In the genomic region with DNA sequence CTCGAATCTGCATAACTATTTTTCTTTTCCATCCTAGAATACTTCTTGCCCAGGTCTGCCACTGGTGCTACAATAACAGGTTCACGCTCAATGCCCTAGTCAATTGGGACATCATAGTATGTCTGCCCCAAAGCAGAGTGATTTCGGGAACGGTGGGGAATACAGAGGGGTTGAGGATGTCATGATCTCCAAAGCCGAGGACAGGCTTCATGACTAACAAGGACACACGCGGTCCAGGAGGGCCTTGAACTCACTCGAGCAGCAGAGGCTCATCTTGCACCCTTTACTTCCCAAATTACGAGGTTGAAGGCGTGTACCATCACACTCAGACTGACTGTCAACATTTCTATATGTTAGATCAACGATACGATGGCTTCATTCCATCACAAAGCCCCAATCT, we compare ENCODE assay signal across 10 mouse cellular contexts. TPM values are rescaled to one million over a fixed set of nuclear protein-coding genes. Genes with fewer than 3 reads are reported as not detected.
A peak's percentile ranks its signal among the peaks of the same experiment; 100 is the strongest.
DNase-seq lines count a peak whose midpoint lies in the region; ATAC-seq lines count a peak whose summit lies in the region.
"Had no signal": no experiment of that assay in that cellular context is flagged by ENCODE, and none has a peak within 500 bp of the region (broad histone marks: within the 10 kb centered on the region; RNA-seq: fewer than 3 reads in every experiment).

No protein-coding gene starts in this region.

- H3K27ac ChIP-seq in forebrain, embryonic 13.5 days = no peak overlapping the region
- no peak overlapping the region for H3K27ac ChIP-seq in forebrain, embryonic 15.5 days (replicated peaks)
- no peak overlapping the region for H3K27ac ChIP-seq in liver, embryonic 11.5 days (ENCODE audit: low read depth, low read length)
- no peak overlapping the region for H3K27ac ChIP-seq in hindbrain, embryonic 16.5 days (ENCODE audit: low read depth, low read length)
- no peak overlapping the region for H3K27ac ChIP-seq in neural tube, embryonic 15.5 days (replicated peaks)
- H3K27ac ChIP-seq: limb, embryonic 15.5 days; neural tube, embryonic 12.5 days had no signal

- no peak overlapping the region for H3K9ac ChIP-seq in forebrain, embryonic 13.5 days
- H3K9ac ChIP-seq in forebrain, embryonic 15.5 days (replicated peaks) = no peak overlapping the region
- no peak overlapping the region for H3K9ac ChIP-seq in liver, embryonic 11.5 days (ENCODE audit: low read depth, low read length)
- peak overlapping the region; percentile 53; the same call in 1 of the 2 replicates for H3K9ac ChIP-seq in hindbrain, embryonic 16.5 days (ENCODE audit: low read depth, low read length)
- H3K9ac ChIP-seq in neural tube, embryonic 15.5 days (replicated peaks) = 0 out of 2 replicates have a peak overlapping the region, but pooled peaks have one; percentile 10

- H3K4me1 ChIP-seq in forebrain, embryonic 13.5 days = peaks cover 11% of the 10 kb centered on the region
- peaks cover 6% of the 10 kb centered on the region; the same call in 1 of the 2 replicates for H3K4me1 ChIP-seq in forebrain, embryonic 15.5 days
- no peaks in the 10 kb centered on the region for H3K4me1 ChIP-seq in liver, embryonic 11.5 days (replicated peaks; ENCODE audit: control insufficient read depth, insufficient read depth, low read length)
- peaks cover 6% of the 10 kb centered on the region for H3K4me1 ChIP-seq in hindbrain, embryonic 16.5 days (ENCODE audit: control insufficient read depth, insufficient read depth, low read depth, low read length)
- peaks cover 24% of the 10 kb centered on the region for H3K4me1 ChIP-seq in neural tube, embryonic 15.5 days

- no peak overlapping the region for H3K4me3 ChIP-seq in forebrain, embryonic 13.5 days
- H3K4me3 ChIP-seq in forebrain, embryonic 15.5 days = no peak overlapping the region
- no peak overlapping the region; the same call in 1 of the 2 replicates for H3K4me3 ChIP-seq in liver, embryonic 11.5 days (ENCODE audit: low read depth, low read length)
- no peak overlapping the region for H3K4me3 ChIP-seq in hindbrain, embryonic 16.5 days (ENCODE audit: low read length)
- no peak overlapping the region for H3K4me3 ChIP-seq in neural tube, embryonic 15.5 days (replicated peaks)

- 55% methylated on average over 12 of the region's 12 CpGs for WGBS in forebrain, embryonic 13.5 days
- WGBS in forebrain, embryonic 15.5 days = 59% methylated on average over 12 of the region's 12 CpGs
- WGBS in liver, embryonic 11.5 days = 51% methylated on average over 12 of the region's 12 CpGs
- 49% methylated on average over 12 of the region's 12 CpGs for WGBS in hindbrain, embryonic 16.5 days
- 60% methylated on average over 12 of the region's 12 CpGs for WGBS in neural tube, embryonic 15.5 days

- ATAC-seq in forebrain, embryonic 13.5 days = peak; percentile 34; the same call in 1 of the 2 replicates
- no peak for ATAC-seq in forebrain, embryonic 15.5 days (replicated peaks)
- ATAC-seq in liver, embryonic 11.5 days (replicated peaks; ENCODE audit: low FRiP score) = 0 out of 2 replicates have a peak, but pooled peaks have one; percentile 15
- ATAC-seq in hindbrain, embryonic 16.5 days = peak; percentile 3; the same call in 1 of the 2 replicates
- no peak for ATAC-seq in neural tube, embryonic 15.5 days (ENCODE audit: low FRiP score)

- H3K36me3 ChIP-seq in forebrain, embryonic 13.5 days (ENCODE audit: poor library complexity, severe bottlenecking) = peaks cover 19% of the 10 kb centered on the region
- H3K36me3 ChIP-seq in forebrain, embryonic 15.5 days = peaks cover 17% of the 10 kb centered on the region
- H3K36me3 ChIP-seq in liver, embryonic 11.5 days (ENCODE audit: control insufficient read depth, insufficient read depth, low read length) = peaks cover 3% of the 10 kb centered on the region; the same call in 1 of the 2 replicates
- H3K36me3 ChIP-seq in hindbrain, embryonic 16.5 days (ENCODE audit: control insufficient read depth, insufficient read depth, low read length) = peaks cover 4% of the 10 kb centered on the region
- H3K36me3 ChIP-seq in neural tube, embryonic 15.5 days = peaks cover 14% of the 10 kb centered on the region

- no peak for DNase-seq in liver, embryonic 11.5 days (ENCODE audit: low spot score)
- DNase-seq in liver = no peak
- DNase-seq in layer of hippocampus, postnatal 36 days = no peak
- no peak for DNase-seq in thymus, adult 18-20 months

- no peaks in the 10 kb centered on the region for H3K27me3 ChIP-seq in forebrain, embryonic 13.5 days
- no peaks in the 10 kb centered on the region for H3K27me3 ChIP-seq in forebrain, embryonic 15.5 days
- no peaks in the 10 kb centered on the region for H3K27me3 ChIP-seq in liver, embryonic 11.5 days (replicated peaks; ENCODE audit: control insufficient read depth, insufficient read depth, low read length)
- H3K27me3 ChIP-seq in hindbrain, embryonic 16.5 days (replicated peaks; ENCODE audit: control insufficient read depth, insufficient read depth, low read length) = no peaks in the 10 kb centered on the region
- H3K27me3 ChIP-seq in neural tube, embryonic 15.5 days (replicated peaks) = no peaks in the 10 kb centered on the region
- H3K27me3 ChIP-seq: limb, embryonic 15.5 days; neural tube, embryonic 12.5 days had no signal

- no peak overlapping the region for H3K4me2 ChIP-seq in forebrain, embryonic 13.5 days
- H3K4me2 ChIP-seq in forebrain, embryonic 15.5 days (replicated peaks) = no peak overlapping the region
- peak overlapping the region; percentile 61; the same call in 1 of the 2 replicates for H3K4me2 ChIP-seq in liver, embryonic 11.5 days
- peak overlapping the region; percentile 64 for H3K4me2 ChIP-seq in hindbrain, embryonic 16.5 days (ENCODE audit: low read length)
- peak overlapping the region; percentile 58 for H3K4me2 ChIP-seq in neural tube, embryonic 15.5 days

- H3K9me3 ChIP-seq in forebrain, embryonic 13.5 days (replicated peaks) = no peaks in the 10 kb centered on the region
- H3K9me3 ChIP-seq in forebrain, embryonic 15.5 days = no peaks in the 10 kb centered on the region
- no peaks in the 10 kb centered on the region for H3K9me3 ChIP-seq in liver, embryonic 11.5 days (ENCODE audit: control insufficient read depth, low read length)
- no peaks in the 10 kb centered on the region for H3K9me3 ChIP-seq in hindbrain, embryonic 16.5 days (ENCODE audit: control insufficient read depth, low read length)
- H3K9me3 ChIP-seq in neural tube, embryonic 15.5 days (replicated peaks) = no peaks in the 10 kb centered on the region
- H3K9me3 ChIP-seq: limb, embryonic 15.5 days; neural tube, embryonic 12.5 days had no signal

RNA-seq across cellular contexts. Expression of a gene that starts 24.1 kb away (rescaled TPM):
- polyA plus RNA-seq in forebrain, embryonic 13.5 days (2015; fragmentation: Nextera tagmentation; extraction: Ambion mirVana) = 194 and 202 TPM in 2 replicates
- polyA plus RNA-seq in forebrain, embryonic 15.5 days (2015; fragmentation: Nextera tagmentation; extraction: Ambion mirVana) = 179 and 185 TPM in 2 replicates
- polyA plus RNA-seq in liver, embryonic 11.5 days (2014; fragmentation: Nextera tagmentation; extraction: Ambion mirVana) = 199 and 207 TPM in 2 replicates
- polyA plus RNA-seq in hindbrain, embryonic 16.5 days (2015; fragmentation: Nextera tagmentation; extraction: Ambion mirVana) = 107 and 120 TPM in 2 replicates
- polyA plus RNA-seq in neural tube, embryonic 15.5 days (2015; fragmentation: Nextera tagmentation; extraction: Ambion mirVana) = 127 and 133 TPM in 2 replicates
- 100 to 1,000 TPM; 148 to 151 TPM for total RNA-seq in layer of hippocampus, postnatal 36 days (2021)

RNA-seq across cellular contexts. Expression of a gene that starts 29.5 kb away (rescaled TPM):
- polyA plus RNA-seq in forebrain, embryonic 13.5 days (2015; fragmentation: Nextera tagmentation; extraction: Ambion mirVana) = 53.5 and 58.2 TPM in 2 replicates
- 76.8 and 79.6 TPM in 2 replicates for polyA plus RNA-seq in forebrain, embryonic 15.5 days (2015; fragmentation: Nextera tagmentation; extraction: Ambion mirVana)
- polyA plus RNA-seq in liver, embryonic 11.5 days (2014; fragmentation: Nextera tagmentation; extraction: Ambion mirVana) = 26.5 and 28.9 TPM in 2 replicates
- 59.8 and 71.7 TPM in 2 replicates for polyA plus RNA-seq in hindbrain, embryonic 16.5 days (2015; fragmentation: Nextera tagmentation; extraction: Ambion mirVana)
- polyA plus RNA-seq in neural tube, embryonic 15.5 days (2015; fragmentation: Nextera tagmentation; extraction: Ambion mirVana) = 65.4 and 79.7 TPM in 2 replicates
- 100 to 1,000 TPM; 245 to 249 TPM for total RNA-seq in layer of hippocampus, postnatal 36 days (2021)

RNA-seq across cellular contexts. Expression of a gene that starts 35.5 kb away (rescaled TPM):
- polyA plus RNA-seq in forebrain, embryonic 13.5 days (2015; fragmentation: Nextera tagmentation; extraction: Ambion mirVana) = 141 and 143 TPM in 2 replicates
- polyA plus RNA-seq in forebrain, embryonic 15.5 days (2015; fragmentation: Nextera tagmentation; extraction: Ambion mirVana) = 175 and 182 TPM in 2 replicates
- 20.6 and 26.8 TPM in 2 replicates for polyA plus RNA-seq in liver, embryonic 11.5 days (2014; fragmentation: Nextera tagmentation; extraction: Ambion mirVana)
- 179 and 199 TPM in 2 replicates for polyA plus RNA-seq in hindbrain, embryonic 16.5 days (2015; fragmentation: Nextera tagmentation; extraction: Ambion mirVana)
- 175 and 188 TPM in 2 replicates for polyA plus RNA-seq in neural tube, embryonic 15.5 days (2015; fragmentation: Nextera tagmentation; extraction: Ambion mirVana)
- 10 to 100 TPM; 77.9 to 83.3 TPM for total RNA-seq in layer of hippocampus, postnatal 36 days (2021)

RNA-seq across cellular contexts. Expression of a gene that starts 60.0 kb away (rescaled TPM):
- polyA plus RNA-seq in forebrain, embryonic 13.5 days (2015; fragmentation: Nextera tagmentation; extraction: Ambion mirVana) = 0.96 and 1.4 TPM in 2 replicates
- 2.0 and 3.0 TPM in 2 replicates for polyA plus RNA-seq in forebrain, embryonic 15.5 days (2015; fragmentation: Nextera tagmentation; extraction: Ambion mirVana)
- 1.9 and 2.2 TPM in 2 replicates for polyA plus RNA-seq in liver, embryonic 11.5 days (2014; fragmentation: Nextera tagmentation; extraction: Ambion mirVana)
- 5.8 and 6.8 TPM in 2 replicates for polyA plus RNA-seq in hindbrain, embryonic 16.5 days (2015; fragmentation: Nextera tagmentation; extraction: Ambion mirVana)
- polyA plus RNA-seq in neural tube, embryonic 15.5 days (2015; fragmentation: Nextera tagmentation; extraction: Ambion mirVana) = 7.4 and 9.8 TPM in 2 replicates
- total RNA-seq in layer of hippocampus, postnatal 36 days (2021) = 1 to 10 TPM in 1 of 2 experiments, under 1 TPM in 1; 0.60 to 1.3 TPM

Comparison
In these comparisons a context has a peak if more than half of its experiments do, and no peak if none do; other contexts are left out.
1. ATAC-seq: peak in forebrain, embryonic 13.5 days (single experiment), liver, embryonic 11.5 days (single experiment) and hindbrain, embryonic 16.5 days (single experiment); none in forebrain, embryonic 15.5 days (single experiment) and neural tube, embryonic 15.5 days (single experiment).
2. H3K4me2 ChIP-seq: peak in liver, embryonic 11.5 days (single experiment), hindbrain, embryonic 16.5 days (single experiment) and neural tube, embryonic 15.5 days (single experiment); none in forebrain, embryonic 13.5 days (single experiment) and forebrain, embryonic 15.5 days (single experiment).
3. H3K9ac ChIP-seq: peak in hindbrain, embryonic 16.5 days (single experiment) and neural tube, embryonic 15.5 days (single experiment); none in forebrain, embryonic 13.5 days (single experiment), forebrain, embryonic 15.5 days (single experiment) and liver, embryonic 11.5 days (single experiment).